Mouse (Mus musculus) inflammation-experienced regulatory T-cells, adult 6 months (primary cell): ENCODE measurements around the gene Gm28036. TPM values are rescaled to one million over a fixed set of nuclear protein-coding genes. Genes with fewer than 3 reads are reported as not detected.

Source experiments
- ATAC-seq: one replicate; pipeline ENCODE4 v1.8.0; 2017
- polyA plus RNA-seq, 3 experiments: library from polyadenylated mRNA; unstranded; fragments of 100-300 nt; shearing (Covaris generic); gene quantifications; one replicate each; pipeline ENCODE4 v1.2.1; 2017

The Gm28036 gene
- polyA plus RNA-seq, 3 experiments from 2014 or later: 5.9 to 12.5 (median 10.0) TPM

DNA sequence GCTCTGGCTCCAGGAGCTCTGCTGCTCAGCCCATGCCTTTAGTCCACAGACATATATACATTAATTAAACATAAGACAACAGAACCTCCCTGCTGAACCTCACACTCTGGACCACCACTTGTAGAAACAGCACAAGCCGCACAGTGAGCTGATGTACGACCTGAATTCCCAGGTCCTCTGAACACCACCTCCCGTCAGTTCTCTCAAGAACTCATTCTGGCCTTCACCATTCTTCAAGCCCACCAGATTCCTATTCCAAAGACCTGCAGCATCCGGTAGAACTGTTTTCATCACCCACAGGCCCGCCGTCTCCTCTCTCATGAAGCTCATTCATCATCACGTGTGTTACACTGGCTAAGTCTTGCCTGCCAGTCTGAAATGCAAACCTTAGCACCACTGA is 46.5 kb downstream of the Gm28036 start:
- ATAC-seq: no peak

GRCm38 (mm10) chr2:156079674-156080073 is 47.2 kb downstream of the Gm28036 start:
- no peak for ATAC-seq

DNA sequence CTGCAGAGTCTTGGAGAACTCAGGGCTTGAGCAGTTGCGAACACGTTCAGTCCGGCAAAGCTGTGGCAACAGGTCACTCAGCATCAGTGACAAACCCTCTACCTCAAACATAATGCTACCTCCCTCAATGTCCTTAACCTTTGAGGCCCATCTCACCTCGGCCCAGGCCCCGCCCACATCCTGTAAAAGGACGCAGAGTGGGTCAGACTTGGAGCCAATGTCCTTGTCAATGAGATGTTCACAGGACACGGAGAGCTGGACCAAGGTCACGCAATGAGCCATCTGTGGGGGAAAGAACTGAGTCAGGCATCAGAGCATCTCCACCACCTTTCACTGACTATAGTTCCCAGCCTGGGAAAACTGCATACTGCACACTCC is 47.7 kb downstream of the Gm28036 start:
- ATAC-seq: no peak

- ATAC-seq: no peak
Measured at GRCm38 (mm10) chr2:156078421-156079182, 48.3 kb downstream of the Gm28036 start.

GRCm38 (mm10) chr2:156077461-156077860 is 49.4 kb downstream of the Gm28036 start:
- no peak for ATAC-seq

- ATAC-seq: no peak
Measured at GRCm38 (mm10) chr2:156073725-156074124, 53.2 kb downstream of the Gm28036 start.

DNA sequence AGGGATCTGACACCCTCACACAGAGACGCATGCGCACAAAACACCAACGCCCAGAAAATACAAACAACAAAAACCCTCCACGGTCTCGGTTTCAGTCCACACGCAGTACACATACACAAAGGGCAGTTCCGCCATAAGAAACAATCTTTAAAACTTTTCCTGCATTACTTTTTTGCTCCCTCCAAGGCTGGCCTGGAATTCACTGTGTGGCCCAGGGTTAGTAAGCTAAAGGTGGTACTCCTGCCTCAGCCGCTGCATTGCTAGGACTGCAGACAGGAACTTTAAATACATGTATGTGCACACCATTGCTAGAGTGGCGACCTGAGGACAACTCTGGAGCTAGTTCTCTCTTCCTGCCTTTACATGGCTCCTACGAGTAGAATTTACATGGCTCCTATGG is 55.7 kb downstream of the Gm28036 start:
- no peak for ATAC-seq

DNA sequence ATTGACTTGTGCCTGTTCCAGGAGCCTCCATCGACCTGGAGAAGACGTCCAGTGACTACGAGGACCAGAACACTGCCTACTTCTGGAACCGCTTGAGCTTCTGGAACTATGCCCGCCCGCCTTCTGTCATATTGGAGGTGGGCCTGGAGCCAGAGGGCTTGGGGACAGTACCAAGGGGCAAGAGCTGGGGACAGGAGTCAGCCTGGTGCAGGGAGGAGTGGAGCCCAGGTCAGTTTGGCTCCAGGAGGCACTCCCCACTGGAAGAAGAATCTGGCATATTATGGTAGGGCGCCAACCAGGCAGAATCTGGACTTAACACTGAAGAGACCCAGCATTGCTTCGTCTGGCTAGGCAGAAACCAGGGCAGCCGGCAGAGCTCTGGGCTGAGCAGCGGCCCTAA is 59.0 kb downstream of the Gm28036 start:
- no peak for ATAC-seq

GRCm38 (mm10) chr2:156066126-156066525 is 60.8 kb downstream of the Gm28036 start:
- no peak for ATAC-seq

DNA sequence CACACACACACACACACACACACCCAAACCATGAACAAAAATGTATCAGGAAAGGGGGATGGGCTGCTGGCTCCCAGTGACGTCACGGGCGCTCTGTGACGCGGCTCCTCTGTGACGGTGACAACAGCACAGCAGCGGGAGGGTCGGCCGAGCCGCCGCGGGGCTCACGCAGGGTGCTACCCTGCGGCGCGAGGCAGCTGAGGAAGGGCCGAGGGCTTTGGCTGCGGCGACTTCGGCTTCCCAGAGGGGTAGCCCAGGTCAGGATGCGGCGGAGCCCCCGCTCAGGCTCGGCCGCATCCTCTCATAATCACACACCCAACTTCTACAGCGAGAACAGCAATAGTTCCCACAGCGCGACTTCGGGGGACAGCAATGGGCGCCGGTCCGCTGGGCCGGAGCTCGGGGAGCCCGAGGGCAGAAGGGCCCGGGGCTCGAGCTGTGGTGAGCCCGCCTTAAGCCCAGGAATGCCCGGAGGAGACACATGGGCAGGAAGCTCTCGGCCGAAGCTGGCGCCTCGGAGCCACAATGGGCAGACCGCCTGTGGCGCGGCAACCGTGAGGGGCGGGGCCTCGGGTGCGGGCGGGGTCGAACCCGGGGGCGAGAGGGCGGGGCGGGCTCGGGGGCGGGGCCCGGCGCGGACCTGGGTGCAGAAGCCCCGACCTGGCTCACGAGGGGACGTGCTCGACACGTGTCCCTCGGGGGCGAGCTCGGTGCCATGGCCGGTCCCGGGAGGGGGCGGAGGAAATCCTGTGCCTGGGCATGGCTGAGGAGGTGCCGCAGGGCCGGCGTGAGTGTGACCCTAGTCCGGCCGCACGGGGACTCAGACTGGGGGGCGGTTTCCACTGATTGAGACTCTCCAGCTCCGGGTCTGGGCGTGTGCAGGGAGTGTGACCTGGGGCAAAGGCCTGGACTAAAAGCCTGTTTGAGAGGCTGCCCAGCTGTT is 61.5 kb downstream of the Gm28036 start, which contains the start of gene Spag4:
Gene Spag4 (plus strand): TSS at position 77 of the 943 bp plus-strand sequence.
- peak; percentile 82 for ATAC-seq

GRCm38 (mm10) chr2:156052816-156053215 is 74.1 kb downstream of the Gm28036 start, which contains the start of gene Fer1l4:
Fer1l4 (minus strand) TSS chr2:156052947.
- ATAC-seq: no peak

DNA sequence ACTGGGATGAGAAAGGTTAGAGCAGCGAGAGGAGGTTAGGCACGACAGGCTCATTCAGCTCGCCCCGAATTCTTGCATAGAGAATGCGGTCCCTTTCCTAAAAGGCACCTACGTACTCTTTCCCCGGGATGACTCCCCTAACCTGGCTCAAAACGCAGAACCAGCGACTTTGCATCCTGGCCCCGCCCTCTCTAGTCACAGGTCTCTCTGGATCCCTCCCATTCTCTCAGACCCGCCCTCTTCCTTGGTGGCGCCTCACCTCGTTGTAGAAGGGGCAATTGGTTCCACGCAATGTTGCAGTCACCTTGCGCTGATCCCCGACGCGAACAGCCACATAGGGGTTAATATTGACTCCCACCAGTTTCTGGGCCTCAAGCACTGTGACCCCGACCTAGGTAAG is 79.0 kb downstream of the Gm28036 start:
- no peak for ATAC-seq

- no peak for ATAC-seq
Measured at GRCm38 (mm10) chr2:156042903-156043302, 84.0 kb downstream of the Gm28036 start.

DNA sequence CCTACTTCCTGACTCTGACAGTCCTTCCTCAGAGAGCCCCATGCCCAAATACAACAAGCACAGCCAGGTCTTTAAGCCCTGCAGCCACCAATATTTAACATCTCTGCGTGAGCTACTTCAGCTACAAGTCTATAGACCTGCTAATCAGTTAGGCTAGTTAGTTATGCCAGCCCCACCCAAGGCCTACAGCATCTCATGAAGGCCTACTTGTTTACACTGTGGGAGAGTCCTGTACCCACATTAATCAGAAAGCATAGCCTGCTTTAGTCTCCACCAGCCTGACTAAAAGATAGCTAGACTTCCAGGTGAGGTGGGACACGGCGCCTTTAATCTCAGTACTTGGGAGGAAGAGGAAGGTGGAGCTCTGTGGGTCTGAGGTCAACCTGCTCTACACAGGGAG is 87.5 kb downstream of the Gm28036 start:
- ATAC-seq: no peak

GRCm38 (mm10) chr2:156025482-156025881 is 101.4 kb downstream of the Gm28036 start:
- no peak for ATAC-seq

Other genes starting within 250 kb of the Gm28036 start
- gene Uqcc1, start 196.8 kb downstream of the Gm28036 start, polyA plus RNA-seq: 10 to 100 TPM; 34.5 to 47.4 (median 36.3) TPM
- gene Gm15557, start 186.4 kb downstream of the Gm28036 start, polyA plus RNA-seq: not detected
- gene Gdf5, start 181.7 kb downstream of the Gm28036 start, polyA plus RNA-seq: not detected
- gene Cep250, start 170.6 kb downstream of the Gm28036 start, polyA plus RNA-seq: 10 to 100 TPM; 30.4 to 48.2 (median 47.9) TPM
- gene 6430550D23Rik, start 119.1 kb downstream of the Gm28036 start, polyA plus RNA-seq: 1 to 10 TPM; 1.4 to 1.8 (median 1.7) TPM
- gene Ergic3, start 119.0 kb downstream of the Gm28036 start, polyA plus RNA-seq: 100 to 1,000 TPM in 2 of 3 experiments, 10 to 100 TPM in 1; 97.9 to 172 (median 128) TPM
- not detected for gene Fer1l4, start 74.1 kb downstream of the Gm28036 start, polyA plus RNA-seq
- under 1 TPM in 1 of 3 experiments, not detected in 2; 0.13 TPM for gene Spag4, start 61.9 kb downstream of the Gm28036 start, polyA plus RNA-seq
- 10 to 100 TPM; 43.3 to 63.8 (median 46.2) TPM for gene Cpne1, start 15.1 kb downstream of the Gm28036 start, polyA plus RNA-seq
- gene Rbm12, start 15.1 kb downstream of the Gm28036 start, polyA plus RNA-seq: 10 to 100 TPM; 11.7 to 20.0 (median 18.2) TPM
- gene Romo1, start 16.9 kb upstream of the Gm28036 start, polyA plus RNA-seq: 100 to 1,000 TPM; 144 to 170 (median 160) TPM
- 10 to 100 TPM; 34.3 to 43.0 (median 36.7) TPM for gene Nfs1, start 17.1 kb upstream of the Gm28036 start, polyA plus RNA-seq
- gene Rbm39, start 53.1 kb upstream of the Gm28036 start, polyA plus RNA-seq: 100 to 1,000 TPM; 572 to 796 (median 746) TPM
- gene Phf20, start 69.4 kb upstream of the Gm28036 start, polyA plus RNA-seq: 100 to 1,000 TPM in 1 of 3 experiments, 10 to 100 TPM in 2; 56.7 to 100 (median 81.3) TPM
- 1 to 10 TPM; 5.3 to 7.5 (median 5.8) TPM for gene Cnbd2, start 185.2 kb upstream of the Gm28036 start, polyA plus RNA-seq
- 1 to 10 TPM in 2 of 3 experiments, not detected in 1; 2.8 to 5.1 TPM for gene Scand1, start 185.6 kb upstream of the Gm28036 start, polyA plus RNA-seq